In the genomic region with DNA sequence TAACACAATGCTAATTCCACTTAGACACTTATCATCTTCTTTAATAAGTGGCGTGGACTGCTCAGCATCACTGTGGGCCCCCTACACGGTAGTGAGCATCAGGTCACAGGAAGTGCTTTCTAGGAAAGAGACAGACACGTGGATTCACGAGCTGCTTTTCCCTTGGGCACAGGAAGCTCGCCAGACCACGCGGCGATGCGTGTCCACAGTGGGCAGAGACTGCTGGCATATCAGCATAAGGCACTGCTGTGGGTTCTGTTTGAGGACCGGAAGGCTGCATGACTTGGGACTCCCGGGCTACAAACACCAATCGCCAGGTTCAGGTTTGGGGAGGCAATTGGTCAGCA, we compare ENCODE assay signal across 27 mouse cellular contexts. TPM values are rescaled to one million over a fixed set of nuclear protein-coding genes. Genes with fewer than 3 reads are reported as not detected.
DNase-seq lines count a peak whose midpoint lies in the region; ATAC-seq and TF ChIP-seq lines count a peak whose summit lies in the region.
"Had no signal": no experiment of that assay in that cellular context is flagged by ENCODE, and none has a peak within 500 bp of the region (broad histone marks: within the 10 kb centered on the region; RNA-seq: fewer than 3 reads in every experiment).

No protein-coding gene starts in this region.

- peaks cover 8% of the 10 kb centered on the region for H3K4me1 ChIP-seq in forebrain, embryonic 16.5 days (replicated peaks; ENCODE audit: control insufficient read depth, insufficient read depth, low read length)
- no peaks in the 10 kb centered on the region for H3K4me1 ChIP-seq in forebrain, embryonic 11.5 days (replicated peaks; ENCODE audit: control insufficient read depth, insufficient read depth, low read length)
- no peaks in the 10 kb centered on the region for H3K4me1 ChIP-seq in testis, adult 2 months (ENCODE audit: control insufficient read depth, insufficient read depth, low read length)
- peaks cover 8% of the 10 kb centered on the region for H3K4me1 ChIP-seq in cortical plate, adult 2 months (ENCODE audit: control insufficient read depth, insufficient read depth, low read length)
- no peaks in the 10 kb centered on the region for H3K4me1 ChIP-seq in hindbrain, embryonic 12.5 days
- H3K4me1 ChIP-seq in lung, adult 2 months (ENCODE audit: control insufficient read depth, insufficient read depth, low read length), result no peaks in the 10 kb centered on the region
- H3K4me1 ChIP-seq: heart, embryonic 13.5 days; kidney, embryonic 15.5 days; liver, embryonic 15.5 days had no signal

- H3K36me3 ChIP-seq in forebrain, embryonic 16.5 days (ENCODE audit: control insufficient read depth, insufficient read depth), result no peaks in the 10 kb centered on the region
- H3K36me3 ChIP-seq in forebrain, embryonic 11.5 days (ENCODE audit: control insufficient read depth, insufficient read depth, low read length), result no peaks in the 10 kb centered on the region
- no peaks in the 10 kb centered on the region for H3K36me3 ChIP-seq in testis, adult 2 months (ENCODE audit: control insufficient read depth, insufficient read depth, low read length)
- H3K36me3 ChIP-seq in hindbrain, embryonic 12.5 days, result no peaks in the 10 kb centered on the region
- H3K36me3 ChIP-seq: heart, embryonic 13.5 days; kidney, embryonic 15.5 days; limb, embryonic 15.5 days; liver, embryonic 15.5 days; midbrain, embryonic 10.5 days had no signal

- TF ChIP-seq POLR2A in testis, adult 2 months (IDR thresholded peaks at IDR 0.05; ENCODE audit: control insufficient read depth, low read depth, low read length), result no peak
- peak; percentile 25; the same call in 1 of the 2 replicates for TF ChIP-seq POLR2A in cortical plate, adult 2 months (IDR thresholded peaks at IDR 0.05; ENCODE audit: extremely low read depth, insufficient read depth, low read length)
- no peak for TF ChIP-seq POLR2A in lung, adult 2 months (IDR thresholded peaks at IDR 0.05; ENCODE audit: borderline replicate concordance, extremely low read depth, low read depth, low read length)

- peak overlapping the region; percentile 24; the same call in 1 of the 2 replicates for H3K4me2 ChIP-seq in forebrain, embryonic 16.5 days (ENCODE audit: low read length)
- no peak overlapping the region for H3K4me2 ChIP-seq in forebrain, embryonic 11.5 days (ENCODE audit: low read depth, low read length, severe bottlenecking)
- no peak overlapping the region for H3K4me2 ChIP-seq in hindbrain, embryonic 12.5 days (replicated peaks)
- H3K4me2 ChIP-seq: heart, embryonic 13.5 days; kidney, embryonic 15.5 days; limb, embryonic 15.5 days; liver, embryonic 15.5 days had no signal

- H3K27ac ChIP-seq in forebrain, embryonic 16.5 days (ENCODE audit: low read length), result no peak overlapping the region
- no peak overlapping the region for H3K27ac ChIP-seq in forebrain, embryonic 11.5 days (ENCODE audit: low read depth, low read length)
- no peak overlapping the region for H3K27ac ChIP-seq in testis, adult 2 months (ENCODE audit: control insufficient read depth, insufficient read depth, low read depth, low read length)
- 0 out of 2 replicates have a peak overlapping the region, but pooled peaks have one; percentile 4 for H3K27ac ChIP-seq in cortical plate, adult 2 months (ENCODE audit: insufficient read depth, low read length)
- no peak overlapping the region for H3K27ac ChIP-seq in hindbrain, embryonic 12.5 days
- H3K27ac ChIP-seq: heart, embryonic 13.5 days; kidney, embryonic 15.5 days; limb, embryonic 15.5 days; liver, embryonic 15.5 days; macrophage; midbrain, embryonic 10.5 days had no signal

- no peaks in the 10 kb centered on the region for H3K9me3 ChIP-seq in forebrain, embryonic 16.5 days (ENCODE audit: control insufficient read depth, low read length)
- H3K9me3 ChIP-seq in forebrain, embryonic 11.5 days (ENCODE audit: control insufficient read depth, low read length), result no peaks in the 10 kb centered on the region
- H3K9me3 ChIP-seq in hindbrain, embryonic 12.5 days (replicated peaks), result no peaks in the 10 kb centered on the region
- H3K9me3 ChIP-seq: heart, embryonic 13.5 days; kidney, embryonic 15.5 days; limb, embryonic 15.5 days; liver, embryonic 15.5 days; midbrain, embryonic 10.5 days had no signal

- H3K4me3 ChIP-seq in forebrain, embryonic 16.5 days (replicated peaks; ENCODE audit: low read length), result no peak overlapping the region
- H3K4me3 ChIP-seq in forebrain, embryonic 11.5 days (ENCODE audit: low read depth, low read length), result no peak overlapping the region
- H3K4me3 ChIP-seq in testis, adult 2 months (ENCODE audit: control insufficient read depth, low read depth, low read length), result peak overlapping the region; percentile 57
- no peak overlapping the region for H3K4me3 ChIP-seq in cortical plate, adult 2 months (ENCODE audit: insufficient read depth, low read length)
- no peak overlapping the region for H3K4me3 ChIP-seq in hindbrain, embryonic 12.5 days
- H3K4me3 ChIP-seq in lung, adult 2 months (replicated peaks; ENCODE audit: extremely low read depth, low read depth, low read length), result no peak overlapping the region
- H3K4me3 ChIP-seq: erythroblast, embryonic 14.5 days; heart, embryonic 13.5 days; kidney, embryonic 15.5 days; limb, embryonic 15.5 days; liver, embryonic 15.5 days; midbrain, embryonic 10.5 days had no signal

- H3K9ac ChIP-seq in forebrain, embryonic 16.5 days (replicated peaks; ENCODE audit: low read depth, low read length), result no peak overlapping the region
- H3K9ac ChIP-seq in forebrain, embryonic 11.5 days (ENCODE audit: low read length), result no peak overlapping the region
- no peak overlapping the region for H3K9ac ChIP-seq in hindbrain, embryonic 12.5 days
- H3K9ac ChIP-seq: heart, embryonic 13.5 days; kidney, embryonic 15.5 days; limb, embryonic 15.5 days; liver, embryonic 15.5 days had no signal

- no peaks in the 10 kb centered on the region for H3K27me3 ChIP-seq in forebrain, embryonic 16.5 days (replicated peaks; ENCODE audit: control insufficient read depth, insufficient read depth, low read length)
- H3K27me3 ChIP-seq in forebrain, embryonic 11.5 days (ENCODE audit: control insufficient read depth, insufficient read depth, low read length), result no peaks in the 10 kb centered on the region
- H3K27me3 ChIP-seq in testis, adult 2 months (ENCODE audit: control insufficient read depth, insufficient read depth, low read length), result no peaks in the 10 kb centered on the region
- H3K27me3 ChIP-seq in hindbrain, embryonic 12.5 days, result no peaks in the 10 kb centered on the region
- H3K27me3 ChIP-seq: CH12.LX; kidney, embryonic 15.5 days; limb, embryonic 15.5 days; liver, embryonic 15.5 days had no signal

- DNase-seq in forebrain, embryonic 11.5 days (ENCODE audit: low spot score), result no peak
- no peak for DNase-seq in testis, postnatal 14 days (ENCODE audit: low spot score)
- no peak for DNase-seq in lung, adult 2 months
- DNase-seq in urinary bladder, postnatal 4 days (ENCODE audit: low spot score in 2 of 2), result no peak
- DNase-seq: adrenal gland, postnatal 25 days; B cell, adult 2 months; cerebellum, adult 9-11 months; gastrocnemius, postnatal 10 days; heart, adult 18-20 months; heart, postnatal 14 days; kidney, postnatal 36 days; layer of hippocampus, postnatal 36 days; thymus, postnatal 14 days had no signal

- 83% methylated on average over 12 of the region's 12 CpGs for WGBS in forebrain, embryonic 16.5 days
- 86% methylated on average over 12 of the region's 12 CpGs for WGBS in forebrain, embryonic 11.5 days
- 78% methylated on average over 12 of the region's 12 CpGs for WGBS in hindbrain, embryonic 12.5 days
- WGBS in lung, adult 2 months, result 66% methylated on average over 12 of the region's 12 CpGs

- ATAC-seq in forebrain, embryonic 16.5 days, result no peak
- ATAC-seq in forebrain, embryonic 11.5 days (replicated peaks; ENCODE audit: low FRiP score), result no peak
- no peak for ATAC-seq in hindbrain, embryonic 12.5 days (ENCODE audit: low FRiP score)
- ATAC-seq: forebrain, embryonic 14.5 days; intestine, postnatal 0 days had no signal

- no peak for TF ChIP-seq CTCF in testis, adult 2 months (IDR thresholded peaks at IDR 0.05; ENCODE audit: control insufficient read depth, insufficient read depth, insufficient replicate concordance, low read depth, low read length)
- no peak for TF ChIP-seq CTCF in cortical plate, adult 2 months (IDR thresholded peaks at IDR 0.05; ENCODE audit: extremely low read depth, insufficient read depth, low read length)
- no peak for TF ChIP-seq CTCF in lung, adult 2 months (IDR thresholded peaks at IDR 0.05; ENCODE audit: insufficient read depth, low read length)

RNA-seq across cellular contexts. Expression of gene Satb2, which starts 22.7 kb away (rescaled TPM):
- 74.5 and 109 TPM in 2 replicates for polyA plus RNA-seq in forebrain, embryonic 16.5 days (2015; fragmentation: Nextera tagmentation; extraction: Ambion mirVana)
- 1.5 and 1.9 TPM in 2 replicates for polyA plus RNA-seq in forebrain, embryonic 11.5 days (2014; fragmentation: Nextera tagmentation; extraction: Ambion mirVana)
- 0.90 and 1.3 TPM in 2 replicates for polyA plus RNA-seq in testis, adult 2 months (2012; rRNA removed)
- polyA plus RNA-seq in cortical plate, adult 2 months (2012; rRNA removed), result 34.5 and 35.4 TPM in 2 replicates
- polyA plus RNA-seq in hindbrain, embryonic 12.5 days (2016; fragmentation: Nextera tagmentation; extraction: Ambion mirVana), result 0.98 and 1.6 TPM in 2 replicates
- 0.22 and 0.48 TPM in 2 replicates for polyA plus RNA-seq in lung, adult 2 months (2012; rRNA removed)
- polyA plus RNA-seq: erythroblast, embryonic 14.5 days had no signal

Comparison
In these comparisons a context has a peak if more than half of its experiments do, and no peak if none do; other contexts are left out.
1. RNA of gene Satb2, which starts 22.7 kb away (polyA plus RNA-seq): 74.5 to 109 TPM in forebrain, embryonic 16.5 days and 34.5 to 35.4 TPM in cortical plate, adult 2 months; 1.5 to 1.9 TPM in forebrain, embryonic 11.5 days, 0.90 to 1.3 TPM in testis, adult 2 months, 0.98 to 1.6 TPM in hindbrain, embryonic 12.5 days and 0.22 to 0.48 TPM in lung, adult 2 months; every median in the first group is over 10 times any median in the second.